Mouse (Mus musculus) Muller cell, postnatal 12 days (primary cell): ENCODE results near the gene Rorb.

Source experiments
- DNase-seq: peaks from one replicate; pipeline ENCODE4 v3.0.0-alpha.2; 2015; ENCODE audit errors: inconsistent ontology term

Rorb gene

GRCm38 (mm10) chr19:19033974-19034373, 77.0 kb downstream of the Rorb start:
- no peak for DNase-seq

- peak; percentile 53 for DNase-seq
Measured at GRCm38 (mm10) chr19:19005144-19005543, 105.9 kb downstream of the Rorb start.

- no peak for DNase-seq
Measured at GRCm38 (mm10) chr19:19004023-19004656, 106.9 kb downstream of the Rorb start.

- DNase-seq: no peak
Measured at GRCm38 (mm10) chr19:18998966-18999365, 112.0 kb downstream of the Rorb start.

- DNase-seq: no peak
Measured at GRCm38 (mm10) chr19:18997711-18998110, 113.3 kb downstream of the Rorb start.

GRCm38 (mm10) chr19:18979996-18980395, 131.0 kb downstream of the Rorb start:
- DNase-seq: no peak

- peak; percentile 52 for DNase-seq
Measured at GRCm38 (mm10) chr19:18974796-18975660, 136.0 kb downstream of the Rorb start.

- peak; percentile 91 for DNase-seq
Measured at GRCm38 (mm10) chr19:18969386-18969785, 141.6 kb downstream of the Rorb start.

- no peak for DNase-seq
Measured at GRCm38 (mm10) chr19:18967307-18967706, 143.7 kb downstream of the Rorb start.

- DNase-seq: peak; percentile 73
Measured at GRCm38 (mm10) chr19:18959862-18960261, 151.1 kb downstream of the Rorb start.

GRCm38 (mm10) chr19:18952806-18953205, 158.2 kb downstream of the Rorb start:
- DNase-seq: no peak

- no peak for DNase-seq
Measured at GRCm38 (mm10) chr19:18947193-18947592, 163.8 kb downstream of the Rorb start.

GRCm38 (mm10) chr19:18945265-18945664, 165.7 kb downstream of the Rorb start:
- no peak for DNase-seq

- peak; percentile 9 for DNase-seq
Measured at GRCm38 (mm10) chr19:18941391-18941790, 169.6 kb downstream of the Rorb start.

- peak; percentile 90 for DNase-seq
Measured at GRCm38 (mm10) chr19:18911755-18912340, 199.1 kb downstream of the Rorb start.

GRCm38 (mm10) chr19:18909641-18910040, 201.4 kb downstream of the Rorb start:
- DNase-seq: no peak

- DNase-seq: no peak
Measured at GRCm38 (mm10) chr19:18905511-18905910, 205.5 kb downstream of the Rorb start.

- no peak for DNase-seq
Measured at GRCm38 (mm10) chr19:18902694-18903067, 208.3 kb downstream of the Rorb start.

GRCm38 (mm10) chr19:18902041-18902693, 208.8 kb downstream of the Rorb start:
- no peak for DNase-seq

- DNase-seq: no peak
Measured at GRCm38 (mm10) chr19:18898238-18898637, 212.8 kb downstream of the Rorb start.

GRCm38 (mm10) chr19:18890216-18890615, 220.8 kb downstream of the Rorb start:
- DNase-seq: peak; percentile 99

- DNase-seq: peak; percentile 33
Measured at GRCm38 (mm10) chr19:18889632-18890031, 221.4 kb downstream of the Rorb start.
